Mouse (Mus musculus) MEL (cell line): ENCODE results near the gene Rbm33. TPM values are rescaled to one million over a fixed set of nuclear protein-coding genes. Genes with fewer than 3 reads are reported as not detected.

Source experiments
- DNase-seq: peaks from one replicate; pipeline ENCODE4 v3.0.0; 2011; ENCODE audit warnings: low read depth, low spot score
- H3K27ac ChIP-seq: 2 replicates; pipeline ENCODE4 v1.5.1; 2012; ENCODE audit warnings: low read depth, mild to moderate bottlenecking, control low read depth, low read length, moderate library complexity; ENCODE audit not compliant: control insufficient read depth
- H3K27me3 ChIP-seq, 2 experiments: fragments of 150-350 bp in 1 of 2; sonication (generic) in 1 of 2; 2 replicates each; pipeline ENCODE4 v1.6.1; 2012; ENCODE audit warnings: low read length in 2 of 2, mild to moderate bottlenecking in 2 of 2, improper control_type of control experiment in 1 of 2, moderate library complexity in 1 of 2; ENCODE audit not compliant: insufficient read depth in 2 of 2, control insufficient read depth in 1 of 2
- H3K36me3 ChIP-seq, 2 experiments: 2 replicates each; pipeline ENCODE4 v1.6.1; 2012 to 2014; ENCODE audit warnings: low read length in 2 of 2, improper control_type of control experiment in 1 of 2, inconsistent platforms in 1 of 2, mild to moderate bottlenecking in 1 of 2; ENCODE audit not compliant: insufficient read depth in 2 of 2, control insufficient read depth in 1 of 2
- H3K4me1 ChIP-seq, 2 experiments: fragments of 150-350 bp in 1 of 2; sonication (generic) in 1 of 2; 2 replicates each; pipeline ENCODE4 v1.6.1; 2012; ENCODE audit warnings: low read length in 2 of 2, improper control_type of control experiment in 1 of 2, mild to moderate bottlenecking in 1 of 2; ENCODE audit not compliant: insufficient read depth in 2 of 2, control insufficient read depth in 1 of 2
- H3K4me3 ChIP-seq, 2 experiments: fragments of 150-350 bp in 1 of 2; sonication (generic) in 1 of 2; 2 replicates each; pipeline ENCODE4 v1.5.1; 2012; ENCODE audit warnings: low read depth in 2 of 2, low read length in 2 of 2, mild to moderate bottlenecking in 2 of 2, moderate library complexity in 2 of 2, control low read depth in 1 of 2, improper control_type of control experiment in 1 of 2; ENCODE audit not compliant: control insufficient read depth in 1 of 2, insufficient read depth in 1 of 2
- H3K79me2 ChIP-seq: 2 replicates; pipeline ENCODE4 v1.6.1; 2012; ENCODE audit warnings: mild to moderate bottlenecking, low read length, moderate library complexity; ENCODE audit not compliant: control insufficient read depth, poor library complexity, insufficient read depth
- H3K9ac ChIP-seq: 2 replicates; pipeline ENCODE4 v1.6.1; 2012; ENCODE audit warnings: low read depth, mild to moderate bottlenecking, control low read depth, low read length, moderate library complexity; ENCODE audit not compliant: control insufficient read depth, poor library complexity, severe bottlenecking
- H3K9me3 ChIP-seq: fragments of 150-350 bp; sonication (generic); replicated peaks from 2 replicates; pipeline ENCODE4 v1.6.1; 2012; ENCODE audit warnings: mild to moderate bottlenecking, low read length, improper control_type of control experiment, moderate library complexity; ENCODE audit not compliant: insufficient read depth
- BHLHE40 ChIP-seq: IDR thresholded peaks from 2 replicates; pipeline ENCODE4 v1.6.1; 2012; ENCODE audit warnings: low read depth, mild to moderate bottlenecking, inconsistent platforms, low read length, improper control_type of control experiment, borderline replicate concordance
- CHD1 ChIP-seq: IDR thresholded peaks from 2 replicates; pipeline ENCODE4 v1.6.1; 2012; ENCODE audit warnings: low read depth, mild to moderate bottlenecking, inconsistent platforms, low read length, improper control_type of control experiment
- CHD2 ChIP-seq: IDR thresholded peaks from 2 replicates; pipeline ENCODE4 v1.6.1; 2011; ENCODE audit warnings: low read length, improper control_type of control experiment
- CTCF ChIP-seq, 3 experiments: IDR thresholded peaks in 2 of 3; conservative IDR thresholded peaks in 1 of 3; 2 replicates each; pipeline ENCODE4 v1.5.1; 2011 to 2012; ENCODE audit warnings: low read length in 3 of 3, low read depth in 2 of 3, mild to moderate bottlenecking in 2 of 3, improper control_type of control experiment in 1 of 3, inconsistent platforms in 1 of 3, mixed read lengths in 1 of 3, moderate library complexity in 1 of 3; ENCODE audit not compliant: control insufficient read depth in 1 of 3, insufficient read depth in 1 of 3, poor library complexity in 1 of 3, severe bottlenecking in 1 of 3
- GABPA ChIP-seq: IDR thresholded peaks from 2 replicates; pipeline ENCODE4 v1.6.1; 2012; ENCODE audit warnings: low read depth, mild to moderate bottlenecking, inconsistent platforms, low read length, improper control_type of control experiment, moderate library complexity
- GATA1 ChIP-seq: IDR thresholded peaks from 2 replicates; pipeline ENCODE4 v1.6.1; 2011; ENCODE audit warnings: low read depth, low read length, improper control_type of control experiment
- HCFC1 ChIP-seq: IDR thresholded peaks from 2 replicates; pipeline ENCODE4 v1.6.1; 2012; ENCODE audit warnings: low read depth, mild to moderate bottlenecking, inconsistent platforms, low read length, improper control_type of control experiment, moderate library complexity
- JUND ChIP-seq: IDR thresholded peaks from 2 replicates; pipeline ENCODE4 v1.6.1; 2011; ENCODE audit warnings: low read depth, mild to moderate bottlenecking, improper control_type of control experiment, low read length
- MAFK ChIP-seq: IDR thresholded peaks from 2 replicates; pipeline ENCODE4 v1.6.1; 2011; ENCODE audit warnings: low read depth, mild to moderate bottlenecking, low read length, improper control_type of control experiment, borderline replicate concordance
- MAX ChIP-seq: IDR thresholded peaks from 2 replicates; pipeline ENCODE4 v1.6.1; 2011; ENCODE audit warnings: low read length, improper control_type of control experiment
- NELFE ChIP-seq: IDR thresholded peaks from 2 replicates; pipeline ENCODE4 v1.6.1; 2011; ENCODE audit warnings: low read depth, low read length, improper control_type of control experiment
- POLR2AphosphoS5 ChIP-seq: IDR thresholded peaks from 2 replicates; pipeline ENCODE4 v1.6.1; 2012; ENCODE audit warnings: low read depth, borderline replicate concordance, mild to moderate bottlenecking, inconsistent platforms, low read length, moderate library complexity, mixed read lengths
- RAD21 ChIP-seq: IDR thresholded peaks from 2 replicates; pipeline ENCODE4 v1.6.1; 2011; ENCODE audit warnings: mild to moderate bottlenecking, low read depth, low read length, improper control_type of control experiment
- SIN3A ChIP-seq: IDR thresholded peaks from 2 replicates; pipeline ENCODE4 v1.6.1; 2012; ENCODE audit warnings: low read length, improper control_type of control experiment, inconsistent platforms
- SMC3 ChIP-seq: IDR thresholded peaks from 2 replicates; pipeline ENCODE4 v1.6.1; 2011; ENCODE audit warnings: low read depth, low read length, improper control_type of control experiment
- TBP ChIP-seq: IDR thresholded peaks from 2 replicates; pipeline ENCODE4 v1.8.0; 2011; ENCODE audit warnings: low read depth, low read length, improper control_type of control experiment
- TCF12 ChIP-seq: IDR thresholded peaks from 2 replicates; pipeline ENCODE4 v1.6.1; 2014; ENCODE audit warnings: low read depth, mild to moderate bottlenecking, inconsistent platforms, low read length, improper control_type of control experiment, moderate library complexity
- ZC3H11A ChIP-seq: IDR thresholded peaks from 2 replicates; pipeline ENCODE4 v1.6.1; 2012; ENCODE audit warnings: low read depth, mild to moderate bottlenecking, inconsistent platforms, low read length, improper control_type of control experiment
- ZMIZ1 ChIP-seq: IDR thresholded peaks from 2 replicates; pipeline ENCODE4 v1.6.1; 2012; ENCODE audit warnings: low read depth, mild to moderate bottlenecking, inconsistent platforms, low read length, improper control_type of control experiment, moderate library complexity
- ZNF384 ChIP-seq: IDR thresholded peaks from 2 replicates; pipeline ENCODE4 v1.6.1; 2012; ENCODE audit warnings: low read depth, mild to moderate bottlenecking, inconsistent platforms, low read length, improper control_type of control experiment
- polyA plus RNA-seq, 2 experiments: library from polyadenylated mRNA; stranded (reverse) in 1 of 2; unstranded in 1 of 2; fragments of >175 nt in 1 of 2; fragments of >200 nt in 1 of 2; gene quantifications; 2 replicates each; pipeline versions ENCODE4 v1.2.1 to v1.2.4; 2012; ENCODE audit warnings: low replicate concordance in 2 of 2, low read depth in 1 of 2; ENCODE audit not compliant: insufficient read length in 2 of 2, insufficient read depth in 1 of 2, missing spikeins in 1 of 2
- total RNA-seq: library from RNA; depleted of rRNA; stranded (reverse); fragments of 300-350 nt; gene quantifications from 2 replicates; pipeline ENCODE4 v1.2.3, GENCODE M21; 2012

Rbm33 gene
- total and polyA plus RNA-seq, 3 experiments: 14.6 to 60.3 TPM; not detected in 1

- Histone ChIP-seq H3K79me2 (no peaks in the 10 kb centered on the region), H3K27me3 (no peaks in the 10 kb centered on the region), H3K9ac (no peak overlapping the region), H3K36me3 (peaks cover 0 to 57% of the 10 kb centered on the region in 2 experiments; a peak in 2 of 4 replicates)
- DNase-seq: no peak
- no peak for TF ChIP-seq MAFK
- TF ChIP-seq CHD2: no peak
- TF ChIP-seq HCFC1: no peak
- no peak for TF ChIP-seq MAX
- TF ChIP-seq TBP: no peak
- no peak for TF ChIP-seq NELFE
- TF ChIP-seq SIN3A: no peak
- no peak for TF ChIP-seq CHD1
- no peak for TF ChIP-seq GATA1
- no peak for TF ChIP-seq TCF12
- TF ChIP-seq GABPA: no peak
- no peak for TF ChIP-seq ZNF384
- TF ChIP-seq JUND: no peak
- no peak for TF ChIP-seq BHLHE40
- no peak for TF ChIP-seq POLR2AphosphoS5
- TF ChIP-seq RAD21: no peak
- TF ChIP-seq ZMIZ1: no peak
- TF ChIP-seq CTCF (IDR thresholded peaks at IDR 0.05 in 2 of 3, conservative IDR thresholded peaks at IDR 0.05 in 1 of 3; ENCODE audit: control insufficient read depth in 1 of 3, insufficient read depth in 1 of 3, low read depth in 2 of 3, low read length in 3 of 3, poor library complexity in 1 of 3, severe bottlenecking in 1 of 3): no peak
- TF ChIP-seq, all 39 proteins: peak for 0
- Histone ChIP-seq H3K9me3 (no peaks in the 10 kb centered on the region), H3K27ac (no peak overlapping the region), H3K4me1 (no peaks in the 10 kb centered on the region), H3K4me3 (no peak overlapping the region)
These were observed 70.7 kb downstream of the Rbm33 start for GRCm38 (mm10) chr5:28387531-28388179.

- H3K4me1 ChIP-seq: no peaks in the 10 kb centered on the region
- TF ChIP-seq SMC3 (peak; percentile 65), ZC3H11A (no peak), CTCF (IDR thresholded peaks at IDR 0.05 in 2 of 3, conservative IDR thresholded peaks at IDR 0.05 in 1 of 3; ENCODE audit: control insufficient read depth in 1 of 3, insufficient read depth in 1 of 3, low read depth in 2 of 3, low read length in 3 of 3, poor library complexity in 1 of 3, severe bottlenecking in 1 of 3) (peak; percentile 41 to 85 (median 68)), RAD21 (peak; percentile 74)
- H3K27ac ChIP-seq: no peak overlapping the region
- no peak overlapping the region for H3K9ac ChIP-seq
- DNase-seq: peak; percentile 77
- no peaks in the 10 kb centered on the region for H3K27me3 ChIP-seq
- H3K9me3 ChIP-seq: no peaks in the 10 kb centered on the region
- no peak overlapping the region for H3K4me3 ChIP-seq
- H3K36me3 ChIP-seq: peaks cover 0 to 63% of the 10 kb centered on the region in 2 experiments; a peak in 2 of 4 replicates
- no peaks in the 10 kb centered on the region for H3K79me2 ChIP-seq
These were observed 71.3 kb downstream of the Rbm33 start for GRCm38 (mm10) chr5:28388184-28388583.
